Mouse (Mus musculus): ENCODE measurements around the gene Dtwd1.
A peak's percentile ranks its signal among the peaks of the same experiment; 100 is the strongest.
"Not testable (repeated sequence)": the region's sequence is repeated elsewhere in the genome, so short reads cannot be mapped to it uniquely, and the experiment has no call there.

Gene Dtwd1

DNA sequence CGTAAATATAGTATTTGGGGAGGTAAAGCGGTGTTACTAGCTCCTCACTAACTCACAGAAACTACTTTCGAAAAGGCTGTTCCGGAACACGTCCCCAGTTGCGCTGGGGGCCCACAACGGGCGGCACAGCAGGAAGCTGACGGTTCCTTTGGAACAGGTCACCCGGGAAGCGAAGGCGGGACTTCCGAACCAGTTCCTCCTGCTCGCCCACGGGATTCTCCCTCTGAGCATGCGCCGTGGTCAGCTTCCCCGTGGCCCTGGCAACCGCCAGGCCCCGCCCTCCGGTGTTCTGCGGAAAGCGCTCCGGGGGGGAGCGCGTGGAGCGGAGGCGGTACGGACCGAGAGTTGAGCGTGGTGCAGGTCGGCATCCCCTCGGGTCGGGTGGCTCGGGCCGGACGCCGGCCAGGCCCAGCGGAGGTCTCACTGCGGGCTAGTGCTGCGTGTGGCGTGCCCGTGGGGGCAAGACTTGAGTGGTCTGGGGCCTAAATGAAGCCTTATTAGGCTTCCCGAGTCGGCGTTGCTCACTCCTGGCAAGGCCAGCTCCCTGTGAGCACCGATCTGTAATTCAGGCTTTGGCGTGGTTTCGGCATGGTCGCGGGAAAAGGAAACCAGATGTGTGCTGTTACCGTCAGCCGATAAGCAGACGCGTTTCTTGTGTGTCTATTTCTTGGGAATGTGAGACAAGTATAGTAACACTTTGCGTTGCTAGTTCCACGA lies at the start of gene Dtwd1, which contains the start of gene Fam227b:
Gene Dtwd1 (plus strand): TSS at position 287 of the 717 bp plus-strand sequence.
Gene Fam227b (minus strand): TSS at position 150 of the 717 bp plus-strand sequence.
- DNase-seq = peak; percentile 96 to 98

DNA sequence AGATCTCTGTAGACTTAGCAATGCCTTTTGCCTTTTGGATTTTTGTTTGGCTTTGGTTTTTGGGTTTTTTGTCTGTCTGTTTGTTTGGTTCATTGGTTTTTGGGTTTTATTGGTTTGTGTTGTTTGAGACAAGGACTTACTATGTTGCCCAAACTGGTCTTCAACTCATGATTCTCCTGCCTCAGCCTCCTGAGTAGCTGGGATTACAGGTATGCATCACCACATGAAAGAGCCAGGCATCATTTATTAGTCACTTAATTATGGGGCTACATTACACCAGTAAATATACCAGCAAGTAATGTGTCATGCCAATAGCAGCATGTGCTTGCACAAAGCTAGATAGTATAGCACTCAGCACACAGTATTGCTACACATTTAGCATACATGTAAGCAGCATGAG lies 4.2 kb upstream of the Dtwd1 start:
- DNase-seq = no peak

- no peak for DNase-seq
Observed at GRCm38 (mm10) chr2:126165277-126166018, 13.5 kb downstream of the Dtwd1 start.

- no peak for DNase-seq
Observed at GRCm38 (mm10) chr2:126166335-126166734, 14.4 kb downstream of the Dtwd1 start.

GRCm38 (mm10) chr2:126166848-126167617 lies 15.1 kb downstream of the Dtwd1 start:
- no peak for DNase-seq

DNA sequence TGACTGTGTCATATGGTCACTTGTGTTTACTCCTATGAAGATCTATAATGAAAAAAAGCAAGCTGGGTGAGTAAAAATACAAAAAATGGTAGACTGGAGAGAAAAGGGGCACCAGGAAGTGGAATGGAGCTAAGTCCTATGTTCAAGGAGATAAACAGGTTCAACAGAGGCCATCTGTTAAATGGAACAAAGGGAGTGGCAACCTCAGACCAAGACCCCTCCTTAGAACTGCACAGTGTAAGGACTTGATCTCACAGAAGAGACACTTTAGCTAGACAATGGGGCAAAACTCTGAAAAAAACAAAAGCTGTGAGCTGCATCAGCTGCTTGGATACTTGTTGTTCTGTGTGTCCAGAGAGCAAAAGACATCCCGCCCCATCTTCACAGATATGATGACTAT lies 19.5 kb downstream of the Dtwd1 start:
- DNase-seq = no peak

DNA sequence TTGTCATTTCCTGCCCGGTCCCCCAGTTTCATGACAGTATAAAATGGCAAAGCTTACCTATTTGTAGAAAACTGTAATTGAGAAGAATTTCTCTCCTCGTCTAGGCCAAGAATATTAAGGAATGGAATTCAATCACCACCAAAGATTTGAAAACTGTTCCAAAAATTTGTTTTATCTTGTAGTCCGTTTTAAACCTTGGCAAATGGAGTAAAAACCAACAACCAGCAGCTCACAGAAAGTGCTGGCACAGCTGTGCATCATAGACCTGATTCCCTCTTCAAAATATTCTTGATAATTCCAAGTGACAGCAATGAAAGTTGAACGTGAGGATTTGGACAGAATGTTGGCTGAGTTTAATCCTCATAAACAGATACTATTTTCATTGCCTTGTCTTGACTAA lies 39.4 kb downstream of the Dtwd1 start:
- DNase-seq = no peak

- DNase-seq = no peak
Observed at GRCm38 (mm10) chr2:126192129-126192528, 40.2 kb downstream of the Dtwd1 start.

GRCm38 (mm10) chr2:126195631-126196356 lies 43.9 kb downstream of the Dtwd1 start:
- DNase-seq = no peak

DNA sequence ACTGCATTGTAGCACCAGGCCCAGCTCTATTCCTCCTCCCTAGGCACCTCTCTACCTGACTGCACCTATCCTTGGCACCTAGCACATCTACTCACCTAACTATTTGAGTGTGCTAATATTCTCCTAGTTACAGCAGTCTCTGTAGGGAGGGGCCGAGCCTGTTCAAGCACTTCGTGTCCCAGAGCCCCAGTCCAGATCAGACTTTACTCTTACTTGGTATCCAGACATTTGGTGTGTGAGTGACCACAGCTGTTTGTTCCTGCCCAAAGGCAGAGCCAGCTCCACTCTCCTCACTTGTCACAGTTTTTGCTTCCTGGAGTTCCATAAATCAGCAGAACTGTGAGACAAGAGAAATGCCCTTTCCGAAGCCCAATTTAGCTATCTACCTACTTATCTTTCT lies 47.0 kb downstream of the Dtwd1 start:
- DNase-seq = no peak

GRCm38 (mm10) chr2:126211011-126211680 lies 59.2 kb downstream of the Dtwd1 start:
- DNase-seq = no peak

DNA sequence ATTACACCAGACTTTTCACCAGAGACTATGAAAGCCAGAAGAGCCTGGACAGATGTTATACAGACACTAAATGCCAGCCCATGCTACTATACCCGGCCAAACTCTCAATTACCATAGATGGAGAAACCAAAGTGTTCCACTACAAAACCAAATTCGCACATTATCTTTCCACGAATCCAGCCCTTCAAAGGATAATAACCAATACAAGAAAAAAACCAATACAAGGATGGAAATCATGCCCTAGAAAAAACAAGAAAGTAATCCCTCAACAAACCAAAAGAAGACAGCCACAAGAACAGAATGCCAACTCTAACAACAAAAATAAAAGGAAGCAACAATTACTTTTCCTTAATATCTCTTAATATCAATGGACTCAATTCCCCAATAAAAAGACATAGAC lies 62.9 kb downstream of the Dtwd1 start, which contains the start of gene Gm17555:
Gene Gm17555 (plus strand): TSS at position 301 of the 400 bp plus-strand sequence.
- not testable (repeated sequence) for DNase-seq
